Mouse (Mus musculus) heart, embryonic 13.5 days (tissue): ENCODE data around the gene Rab3b. TPM values are rescaled to one million over a fixed set of nuclear protein-coding genes. Genes with fewer than 3 reads are reported as not detected.

ENCODE experiments used
- ATAC-seq: fragments of 200-750 bp; cut with Nextera tagmentation; 2 replicates; pipeline ENCODE4 v1.8.0; 2017; ENCODE audit warnings: moderate TSS enrichment; ENCODE audit not compliant: insufficient number of reproducible peaks, low FRiP score, low TSS enrichment; ENCODE audit errors: extremely low read depth
- H3K27ac ChIP-seq: fragments of 300-500 bp; sonication (generic); replicated peaks from 2 replicates; pipeline ENCODE4 v1.5.1; 2015; ENCODE audit warnings: moderate library complexity, mild to moderate bottlenecking, inconsistent platforms
- H3K27me3 ChIP-seq: fragments of 300-500 bp; sonication (generic); replicated peaks from 2 replicates; pipeline ENCODE4 v1.6.1; 2015; ENCODE audit warnings: mild to moderate bottlenecking, inconsistent platforms
- H3K36me3 ChIP-seq: fragments of 300-500 bp; sonication (generic); 2 replicates; pipeline ENCODE4 v1.6.1; 2015; ENCODE audit warnings: mild to moderate bottlenecking, inconsistent platforms
- H3K4me1 ChIP-seq: fragments of 300-500 bp; sonication (generic); 2 replicates; pipeline ENCODE4 v1.6.1; 2015; ENCODE audit warnings: inconsistent platforms
- H3K4me2 ChIP-seq: fragments of 300-500 bp; sonication (generic); 2 replicates; pipeline ENCODE4 v1.6.1; 2015; ENCODE audit warnings: inconsistent platforms, mild to moderate bottlenecking, moderate library complexity
- H3K4me3 ChIP-seq: fragments of 300-500 bp; sonication (generic); 2 replicates; pipeline ENCODE4 v1.5.1; 2015; ENCODE audit warnings: moderate library complexity, mild to moderate bottlenecking, inconsistent platforms
- H3K9ac ChIP-seq: fragments of 300-500 bp; sonication (generic); 2 replicates; pipeline ENCODE4 v1.6.1; 2015; ENCODE audit warnings: inconsistent platforms, mild to moderate bottlenecking, moderate library complexity
- H3K9me3 ChIP-seq: fragments of 300-500 bp; sonication (generic); 2 replicates; pipeline ENCODE4 v1.6.1; 2016; ENCODE audit warnings: inconsistent platforms
- WGBS: fragments of 180-500 bp; shearing (Covaris S2); methylation state at CpG from one replicate; pipeline ENCODE4 v1.1.7; 2015; ENCODE audit warnings: mixed read lengths; 5-methylcytosine and 5-hydroxymethylcytosine counted together
- polyA plus RNA-seq: library from polyadenylated mRNA; unstranded; fragments of >200 nt; fragmentation: Nextera tagmentation; extraction: Ambion mirVana; gene quantifications from 2 replicates; pipeline ENCODE4 v1.2.1, GENCODE M21; 2015

Gene Rab3b
- polyA plus RNA-seq, 1 experiment from 2014 or later = 6.7 TPM

DNA sequence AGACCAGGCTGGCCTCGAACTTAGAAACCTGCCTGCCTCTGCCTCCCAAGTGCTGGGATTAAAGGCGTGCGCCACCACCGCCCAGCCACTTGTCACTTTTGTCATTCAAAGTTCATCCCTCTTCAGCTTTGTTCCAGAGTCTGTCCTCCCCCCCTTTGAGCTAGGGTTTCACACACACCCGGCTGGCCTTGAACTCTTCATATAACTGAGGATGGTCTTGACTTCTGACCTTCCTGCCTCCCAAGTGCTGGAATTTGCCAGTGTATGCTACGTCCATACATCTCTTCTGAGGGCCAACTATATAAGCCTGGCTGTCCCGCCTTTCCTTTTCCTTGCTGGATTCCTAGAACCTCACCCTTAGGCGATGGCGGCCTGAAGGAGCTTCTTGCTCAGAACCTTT lies 24.0 kb downstream of the Rab3b start:
- Histone ChIP-seq H3K4me2 (no peak overlapping the region), H3K4me3 (no peak overlapping the region), H3K27me3 (no peaks in the 10 kb centered on the region), H3K4me1 (peaks cover 20% of the 10 kb centered on the region), H3K27ac (no peak overlapping the region), H3K36me3 (no peaks in the 10 kb centered on the region), H3K9ac (no peak overlapping the region), H3K9me3 (no peaks in the 10 kb centered on the region)
- ATAC-seq = no peak
- 83% methylated on average over 9 of the region's 9 CpGs for WGBS

DNA sequence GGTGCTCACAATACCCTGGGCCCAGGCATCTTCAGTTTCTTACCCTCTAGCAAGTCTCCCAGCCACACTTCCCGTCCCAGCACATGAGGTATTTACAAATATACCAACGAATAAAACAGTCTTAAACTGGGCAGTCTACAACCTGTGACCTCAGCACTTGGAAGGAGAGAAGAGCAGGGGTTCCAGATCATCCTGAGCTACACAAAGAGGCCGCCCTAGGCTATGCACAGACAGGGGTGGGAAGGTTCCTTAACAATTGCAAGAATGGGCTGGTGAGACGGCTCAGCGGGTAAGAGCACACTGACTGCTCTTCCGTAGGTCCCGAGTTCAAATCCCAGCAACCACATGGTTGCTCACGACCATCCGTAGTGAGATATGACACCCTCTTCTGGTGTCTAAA lies 24.5 kb downstream of the Rab3b start:
- H3K9me3 ChIP-seq = no peaks in the 10 kb centered on the region
- no peaks in the 10 kb centered on the region for H3K36me3 ChIP-seq
- no peak overlapping the region for H3K9ac ChIP-seq
- H3K4me2 ChIP-seq = no peak overlapping the region
- ATAC-seq = no peak
- no peak overlapping the region for H3K4me3 ChIP-seq
- peaks cover 20% of the 10 kb centered on the region for H3K4me1 ChIP-seq
- no peaks in the 10 kb centered on the region for H3K27me3 ChIP-seq
- H3K27ac ChIP-seq = no peak overlapping the region
- WGBS = 89% methylated on average over 9 of the region's 9 CpGs

DNA sequence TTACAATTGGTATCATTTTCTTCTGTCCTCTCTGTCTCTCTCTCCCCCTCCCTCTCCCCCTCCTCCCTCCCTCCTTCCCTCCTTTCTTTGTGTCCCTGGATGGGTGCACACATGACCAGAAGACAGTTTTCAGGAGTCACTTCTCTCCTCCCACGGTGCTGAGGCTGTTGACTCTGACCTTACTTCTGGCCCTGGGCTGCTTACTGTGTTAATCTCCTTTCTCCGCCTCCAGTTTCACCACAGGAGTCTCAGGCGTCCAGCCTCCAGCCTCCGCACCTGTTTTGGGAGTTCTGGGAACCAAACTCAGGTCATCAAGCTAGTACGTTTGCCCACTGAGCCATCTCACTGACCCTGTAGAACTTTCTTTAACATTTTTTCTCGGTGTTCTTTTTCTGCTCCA lies 25.2 kb downstream of the Rab3b start:
- peaks cover 20% of the 10 kb centered on the region for H3K4me1 ChIP-seq
- ATAC-seq = no peak
- no peak overlapping the region for H3K9ac ChIP-seq
- H3K36me3 ChIP-seq = no peaks in the 10 kb centered on the region
- WGBS = 56% methylated on average over 6 of the region's 6 CpGs
- H3K4me2 ChIP-seq = no peak overlapping the region
- no peak overlapping the region for H3K4me3 ChIP-seq
- H3K27me3 ChIP-seq = no peaks in the 10 kb centered on the region
- H3K9me3 ChIP-seq = no peaks in the 10 kb centered on the region
- H3K27ac ChIP-seq = no peak overlapping the region

DNA sequence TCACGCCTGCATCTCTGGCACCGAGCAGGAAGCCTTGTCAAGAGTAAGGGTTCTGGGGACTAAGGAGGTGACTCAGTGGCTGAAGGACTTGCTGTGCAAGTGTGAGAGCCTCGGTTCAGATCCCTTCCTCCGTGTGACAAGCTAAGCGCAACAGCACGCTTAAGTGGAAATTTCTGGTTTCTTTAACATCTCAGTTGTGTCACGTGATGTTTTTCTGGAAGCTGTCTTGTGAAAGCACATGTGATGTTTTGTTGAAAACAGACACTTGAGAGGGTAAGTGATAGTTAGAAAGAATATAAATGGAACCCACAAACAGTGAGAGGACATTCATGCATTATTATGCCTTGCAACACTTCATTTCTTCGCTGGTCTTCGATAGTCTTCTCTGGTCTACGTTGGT lies 25.9 kb downstream of the Rab3b start:
- WGBS = 78% methylated on average over 10 of the region's 10 CpGs
- ATAC-seq = no peak
- Histone ChIP-seq H3K27ac (no peak overlapping the region), H3K36me3 (no peaks in the 10 kb centered on the region), H3K9me3 (no peaks in the 10 kb centered on the region), H3K9ac (no peak overlapping the region), H3K4me2 (no peak overlapping the region), H3K4me3 (no peak overlapping the region), H3K27me3 (no peaks in the 10 kb centered on the region), H3K4me1 (peaks cover 16% of the 10 kb centered on the region)

DNA sequence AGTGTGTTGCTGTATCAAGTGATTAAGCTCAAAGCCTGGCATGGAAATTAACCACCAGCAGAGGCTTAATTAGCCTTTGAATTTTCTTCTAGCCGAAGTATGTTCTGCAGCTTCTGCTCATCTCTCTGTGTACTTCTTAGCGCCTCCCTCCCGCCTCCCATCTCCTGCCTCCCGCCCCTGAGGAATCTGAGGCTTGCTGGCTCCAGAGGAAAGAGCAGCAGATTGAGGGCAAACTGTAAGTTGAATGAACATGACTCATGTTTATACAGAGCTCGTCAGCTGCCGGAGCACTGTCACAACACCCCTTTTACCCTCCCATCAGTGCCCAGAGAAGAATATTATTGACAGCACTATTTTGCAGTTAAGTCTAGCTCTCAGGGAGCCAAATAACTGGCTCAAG lies 27.0 kb downstream of the Rab3b start:
- Histone ChIP-seq H3K9ac (no peak overlapping the region), H3K36me3 (no peaks in the 10 kb centered on the region), H3K27me3 (no peaks in the 10 kb centered on the region), H3K4me3 (no peak overlapping the region), H3K4me1 (peaks cover 21% of the 10 kb centered on the region), H3K9me3 (no peaks in the 10 kb centered on the region), H3K4me2 (no peak overlapping the region), H3K27ac (no peak overlapping the region)
- ATAC-seq = no peak
- WGBS = 14% methylated on average over 6 of the region's 6 CpGs

DNA sequence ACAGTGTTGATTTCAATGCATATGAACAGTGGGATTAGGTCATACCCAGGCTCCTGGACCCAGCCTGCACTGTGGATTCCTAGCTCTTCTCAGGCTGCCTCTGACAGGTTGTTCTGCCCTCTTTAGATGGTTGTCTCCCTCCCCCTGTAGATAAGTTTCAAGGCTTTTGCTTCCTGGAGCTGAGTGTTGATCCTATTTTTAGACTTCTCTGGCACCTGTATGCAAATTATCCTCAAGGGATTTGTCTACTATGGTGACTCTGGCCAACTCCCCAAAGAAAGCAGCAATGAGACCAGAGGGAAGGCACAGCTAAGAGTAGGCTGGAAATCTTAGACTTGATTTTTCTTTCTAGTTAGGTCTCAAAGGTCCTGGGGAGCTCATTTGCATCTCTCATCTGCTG lies 28.6 kb downstream of the Rab3b start:
- H3K27me3 ChIP-seq = no peaks in the 10 kb centered on the region
- H3K4me2 ChIP-seq = no peak overlapping the region
- no peak overlapping the region for H3K9ac ChIP-seq
- no peak overlapping the region for H3K4me3 ChIP-seq
- H3K9me3 ChIP-seq = no peaks in the 10 kb centered on the region
- peaks cover 21% of the 10 kb centered on the region for H3K4me1 ChIP-seq
- H3K27ac ChIP-seq = no peak overlapping the region
- no peak for ATAC-seq
- H3K36me3 ChIP-seq = no peaks in the 10 kb centered on the region

DNA sequence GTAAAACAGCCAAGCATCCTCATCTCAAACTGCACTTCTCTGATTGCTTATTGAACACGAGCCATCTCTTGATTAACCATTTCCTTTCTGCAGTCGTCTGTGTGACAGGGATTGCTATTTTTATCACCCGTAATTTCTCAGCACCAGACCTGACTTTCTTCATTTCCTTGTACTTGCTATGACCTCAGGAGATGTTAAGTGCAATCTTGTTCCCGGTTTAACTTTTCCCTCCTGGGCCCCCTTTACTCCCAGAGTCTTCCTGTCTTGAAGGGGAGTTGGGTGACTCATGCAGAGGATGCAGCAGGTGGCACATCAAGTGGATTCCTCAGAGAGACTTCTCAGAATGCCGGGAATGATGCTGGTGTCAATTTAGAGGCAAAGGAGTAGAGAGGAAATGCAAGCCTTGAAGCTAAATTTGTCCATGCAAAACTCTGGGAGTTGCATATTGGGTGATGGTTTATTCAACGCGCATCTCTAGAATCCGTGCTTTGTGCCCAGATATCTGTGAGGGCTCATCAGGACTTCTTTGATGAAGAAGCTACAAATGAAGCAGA lies 31.1 kb downstream of the Rab3b start:
- Histone ChIP-seq H3K4me1 (peaks cover 29% of the 10 kb centered on the region), H3K9ac (no peak overlapping the region), H3K27me3 (no peaks in the 10 kb centered on the region), H3K4me3 (no peak overlapping the region), H3K27ac (no peak overlapping the region), H3K9me3 (no peaks in the 10 kb centered on the region), H3K4me2 (peak overlapping the region; percentile 10; the same call in 1 of the 2 replicates), H3K36me3 (no peaks in the 10 kb centered on the region)
- ATAC-seq = no peak
- WGBS = 45% methylated on average over 8 of the region's 8 CpGs

DNA sequence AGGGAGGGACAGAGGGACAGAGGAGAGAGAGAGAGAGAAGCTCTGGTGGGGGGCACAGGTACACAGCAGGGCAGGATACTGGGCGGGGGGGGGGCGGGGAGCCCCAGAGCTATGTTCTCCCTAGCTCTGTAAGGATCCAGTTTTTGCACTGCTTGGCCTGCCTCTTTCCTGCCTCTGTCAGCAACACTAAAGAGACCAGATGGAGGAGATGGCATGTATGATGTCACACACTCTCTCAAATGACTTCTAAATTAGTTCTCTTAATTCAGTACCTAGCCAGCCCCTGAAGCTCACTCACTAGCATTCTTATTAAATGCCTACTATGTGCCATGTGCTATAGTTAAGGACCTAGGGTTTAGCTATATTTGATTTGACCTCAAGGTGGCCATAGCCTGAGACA lies 33.0 kb downstream of the Rab3b start:
- H3K4me2 ChIP-seq = no peak overlapping the region
- no peak overlapping the region for H3K4me3 ChIP-seq
- peaks cover 32% of the 10 kb centered on the region for H3K4me1 ChIP-seq
- no peak overlapping the region for H3K27ac ChIP-seq
- H3K9me3 ChIP-seq = no peaks in the 10 kb centered on the region
- no peaks in the 10 kb centered on the region for H3K27me3 ChIP-seq
- WGBS = 80% methylated on average over 1 of the region's 2 CpGs
- no peak for ATAC-seq
- no peaks in the 10 kb centered on the region for H3K36me3 ChIP-seq
- no peak overlapping the region for H3K9ac ChIP-seq

DNA sequence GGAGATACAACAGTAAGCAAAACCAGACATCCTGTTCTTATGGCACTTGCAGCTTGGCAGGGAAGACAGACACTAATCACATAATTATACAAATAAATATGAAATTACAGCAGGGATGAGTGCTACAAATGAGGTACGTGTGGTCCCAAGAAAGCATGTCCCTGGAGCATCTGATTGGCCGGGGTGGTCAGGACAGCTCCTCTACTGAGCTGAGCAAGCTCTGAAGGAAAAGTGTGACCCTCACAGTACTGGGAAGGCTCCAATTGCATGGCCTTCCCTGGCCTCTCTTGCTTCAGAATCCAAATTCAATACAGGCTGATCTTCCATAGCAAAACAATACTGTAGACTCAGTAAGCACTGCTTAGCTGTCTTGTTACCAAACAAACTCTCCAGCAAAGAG lies 34.3 kb downstream of the Rab3b start:
- Histone ChIP-seq H3K9ac (no peak overlapping the region), H3K36me3 (no peaks in the 10 kb centered on the region), H3K9me3 (no peaks in the 10 kb centered on the region), H3K27me3 (no peaks in the 10 kb centered on the region), H3K27ac (no peak overlapping the region), H3K4me3 (no peak overlapping the region), H3K4me2 (no peak overlapping the region), H3K4me1 (peaks cover 24% of the 10 kb centered on the region)
- no peak for ATAC-seq
- WGBS = 82% methylated on average over 2 of the region's 2 CpGs

DNA sequence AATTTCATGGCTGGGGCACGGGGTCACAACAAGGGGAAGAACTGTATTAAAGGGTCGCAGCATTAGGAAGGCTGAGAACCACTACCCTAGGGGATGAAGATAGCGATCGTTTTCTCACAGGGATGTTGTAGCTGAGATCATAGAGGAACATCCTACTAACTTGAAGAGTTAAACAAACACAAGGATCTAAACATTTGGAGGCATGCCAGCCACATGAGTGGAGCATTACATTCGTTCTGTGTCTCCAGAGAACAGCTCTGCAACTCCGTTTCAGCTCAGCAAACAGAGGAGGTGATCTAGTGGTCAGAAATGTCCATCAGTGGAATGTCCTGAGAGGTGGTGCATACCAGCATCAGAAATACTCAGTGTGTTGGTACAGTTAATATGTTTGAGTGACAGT lies 35.5 kb downstream of the Rab3b start:
- no peak for ATAC-seq
- no peak overlapping the region for H3K9ac ChIP-seq
- H3K36me3 ChIP-seq = no peaks in the 10 kb centered on the region
- no peak overlapping the region for H3K4me2 ChIP-seq
- no peaks in the 10 kb centered on the region for H3K27me3 ChIP-seq
- peak overlapping the region; percentile 31; the same call in 1 of the 2 replicates for H3K27ac ChIP-seq
- no peak overlapping the region for H3K4me3 ChIP-seq
- 54% methylated on average over 6 of the region's 6 CpGs for WGBS
- no peaks in the 10 kb centered on the region for H3K9me3 ChIP-seq
- peaks cover 24% of the 10 kb centered on the region for H3K4me1 ChIP-seq

DNA sequence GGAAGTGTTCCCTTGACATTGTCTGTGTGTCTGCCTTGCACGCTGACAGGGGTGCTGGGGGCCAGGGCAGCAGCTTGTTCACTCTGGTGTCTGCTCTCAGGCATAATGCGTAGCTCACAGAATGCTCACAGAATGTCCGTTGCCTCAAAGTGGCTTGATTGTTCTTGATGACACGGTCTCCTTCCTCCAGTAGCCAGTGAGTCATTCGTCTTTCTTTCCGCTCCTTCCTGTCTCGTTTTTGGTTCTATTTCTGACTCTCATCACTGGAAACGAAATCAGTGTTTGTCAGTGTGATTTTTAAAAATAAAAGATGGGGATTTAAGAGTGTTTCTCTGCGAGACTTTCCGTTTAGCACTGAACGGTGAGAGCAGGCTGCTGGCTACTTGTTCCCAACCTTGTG lies 36.2 kb downstream of the Rab3b start:
- peaks cover 18% of the 10 kb centered on the region for H3K4me1 ChIP-seq
- H3K9me3 ChIP-seq = no peaks in the 10 kb centered on the region
- peak overlapping the region; percentile 31; the same call in 1 of the 2 replicates for H3K27ac ChIP-seq
- no peaks in the 10 kb centered on the region for H3K36me3 ChIP-seq
- no peak overlapping the region for H3K4me3 ChIP-seq
- H3K4me2 ChIP-seq = peak overlapping the region; percentile 7; the same call in 1 of the 2 replicates
- no peak overlapping the region for H3K9ac ChIP-seq
- H3K27me3 ChIP-seq = no peaks in the 10 kb centered on the region
- ATAC-seq = no peak
- WGBS = 36% methylated on average over 11 of the region's 11 CpGs

DNA sequence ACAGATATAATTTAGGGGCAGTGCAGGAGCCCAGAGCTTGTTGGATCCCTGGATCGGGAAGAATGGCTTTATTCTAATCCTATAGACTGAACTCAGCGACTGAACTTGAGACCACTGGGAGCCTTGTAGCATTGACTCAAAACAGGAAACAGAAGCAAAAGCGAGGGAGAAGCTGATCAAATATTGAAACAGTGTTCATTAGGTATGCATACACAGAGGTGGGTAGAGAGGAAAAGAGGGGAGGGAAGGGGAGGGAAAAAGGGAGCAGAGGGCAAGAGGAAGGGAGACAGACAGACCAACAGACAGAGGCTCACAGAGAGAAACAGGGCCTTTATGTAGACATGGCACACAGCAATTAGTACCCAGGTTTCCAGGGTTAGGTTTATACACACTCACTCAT lies 38.8 kb downstream of the Rab3b start:
- Histone ChIP-seq H3K9ac (no peak overlapping the region), H3K27me3 (no peaks in the 10 kb centered on the region), H3K36me3 (no peaks in the 10 kb centered on the region), H3K4me2 (no peak overlapping the region), H3K9me3 (no peaks in the 10 kb centered on the region), H3K27ac (no peak overlapping the region), H3K4me3 (no peak overlapping the region), H3K4me1 (peaks cover 16% of the 10 kb centered on the region)
- no peak for ATAC-seq
- WGBS = 74% methylated on average over 3 of the region's 3 CpGs
